Mouse (Mus musculus): ENCODE measurements around the gene Olfr808. TPM values are rescaled to one million over a fixed set of nuclear protein-coding genes. Genes with fewer than 3 reads are reported as not detected.

The Olfr808 gene
- polyA plus RNA-seq (2017; shearing (Covaris generic)): not detected

GRCm38 (mm10) chr10:129765182-129765581, at the start of gene Olfr808:
TSS of gene Olfr808 (plus strand) at chr10:129765482.

GRCm38 (mm10) chr10:129729275-129729674, 36.0 kb upstream of the Olfr808 start, which contains the start of gene Olfr805:
TSS of gene Olfr805 (minus strand) at chr10:129729375.

GRCm38 (mm10) chr10:129741821-129742220, 23.5 kb upstream of the Olfr808 start, which contains the start of gene Olfr806:
TSS of gene Olfr806 (minus strand) at chr10:129741921.

GRCm38 (mm10) chr10:129757693-129758092, 7.6 kb upstream of the Olfr808 start, which contains the start of gene Olfr807:
TSS of gene Olfr807 (minus strand) at chr10:129757793.

GRCm38 (mm10) chr10:129774338-129774737, 9.1 kb downstream of the Olfr808 start, which contains the start of gene Olfr809:
TSS of gene Olfr809 (plus strand) at chr10:129774638.

GRCm38 (mm10) chr10:129794817-129795216, 29.5 kb downstream of the Olfr808 start, which contains the start of gene Olfr810:
TSS of gene Olfr810 (minus strand) at chr10:129794917.

GRCm38 (mm10) chr10:129804296-129804695, 39.0 kb downstream of the Olfr808 start, which contains the start of gene Olfr811:
TSS of gene Olfr811 (minus strand) at chr10:129804396.

Other genes with a start within 250 kb of the Olfr808 start
- not detected for gene Olfr791, start 243.7 kb upstream of the Olfr808 start, polyA plus RNA-seq (2017; shearing (Covaris generic))
- not detected for gene Olfr792, start 226.3 kb upstream of the Olfr808 start, polyA plus RNA-seq (2017; shearing (Covaris generic))
- not detected for gene Olfr794, start 197.8 kb upstream of the Olfr808 start, polyA plus RNA-seq (2017; shearing (Covaris generic))
- gene Olfr796, start 152.9 kb upstream of the Olfr808 start, polyA plus RNA-seq (2017; shearing (Covaris generic)): not detected
- gene Olfr798, start 137.5 kb upstream of the Olfr808 start, polyA plus RNA-seq (2017; shearing (Covaris generic)): 0.38 TPM
- not detected for gene Olfr799, start 128.0 kb upstream of the Olfr808 start, polyA plus RNA-seq (2017; shearing (Covaris generic))
- gene Olfr800, start 107.8 kb upstream of the Olfr808 start, polyA plus RNA-seq (2017; shearing (Covaris generic)): not detected
- gene Olfr801, start 91.6 kb upstream of the Olfr808 start, polyA plus RNA-seq (2017; shearing (Covaris generic)): not detected
- gene Olfr802, start 77.3 kb upstream of the Olfr808 start, polyA plus RNA-seq (2017; shearing (Covaris generic)): not detected
- gene Olfr803, start 71.2 kb upstream of the Olfr808 start, polyA plus RNA-seq (2017; shearing (Covaris generic)): not detected
- not detected for gene Olfr804, start 62.3 kb upstream of the Olfr808 start, polyA plus RNA-seq (2017; shearing (Covaris generic))
- gene Olfr805, start 36.1 kb upstream of the Olfr808 start, polyA plus RNA-seq (2017; shearing (Covaris generic)): not detected
- not detected for gene Olfr806, start 23.6 kb upstream of the Olfr808 start, polyA plus RNA-seq (2017; shearing (Covaris generic))
- 0.21 TPM for gene Olfr807, start 7.7 kb upstream of the Olfr808 start, polyA plus RNA-seq (2017; shearing (Covaris generic))
- gene Olfr809, start 9.2 kb downstream of the Olfr808 start, polyA plus RNA-seq (2017; shearing (Covaris generic)): not detected
- gene Olfr810, start 29.4 kb downstream of the Olfr808 start, polyA plus RNA-seq (2017; shearing (Covaris generic)): not detected
- not detected for gene Olfr811, start 38.9 kb downstream of the Olfr808 start, polyA plus RNA-seq (2017; shearing (Covaris generic))
- not detected for gene Olfr812, start 80.6 kb downstream of the Olfr808 start, polyA plus RNA-seq (2017; shearing (Covaris generic))
- gene Olfr813, start 89.9 kb downstream of the Olfr808 start, polyA plus RNA-seq (2017; shearing (Covaris generic)): not detected
- gene Olfr814, start 114.4 kb downstream of the Olfr808 start, polyA plus RNA-seq (2017; shearing (Covaris generic)): 0.11 TPM
- 0.21 TPM for gene Olfr815, start 140.4 kb downstream of the Olfr808 start, polyA plus RNA-seq (2017; shearing (Covaris generic))
- gene Olfr816, start 150.1 kb downstream of the Olfr808 start, polyA plus RNA-seq (2017; shearing (Covaris generic)): 1.5 TPM
- not detected for gene Olfr818, start 183.6 kb downstream of the Olfr808 start, polyA plus RNA-seq (2017; shearing (Covaris generic))
- not detected for gene Olfr819, start 201.8 kb downstream of the Olfr808 start, polyA plus RNA-seq (2017; shearing (Covaris generic))
- not detected for gene Olfr247, start 210.7 kb downstream of the Olfr808 start, polyA plus RNA-seq (2017; shearing (Covaris generic))
- 0.40 TPM for gene Gm10310, start 219.6 kb downstream of the Olfr808 start, polyA plus RNA-seq (2017; shearing (Covaris generic))
- not detected for gene Olfr820, start 247.1 kb downstream of the Olfr808 start, polyA plus RNA-seq (2017; shearing (Covaris generic))